Mouse (Mus musculus): Measurements from ENCODE around the gene Ina.

- TF ChIP-seq CTCF (IDR thresholded peaks at IDR 0.05; ENCODE audit: borderline replicate concordance, insufficient read depth, low read length) (no peak), POLR2A (IDR thresholded peaks at IDR 0.05; ENCODE audit: low read depth, low read length) (no peak)
Measured at GRCm38 (mm10) chr19:47016487-47016886, 2.0 kb downstream of the Ina start.

Data from embryonic fibroblast, embryonic 13.5 days (primary cell).